Mouse (Mus musculus): Measurements from ENCODE around the gene Lsm12.

The Lsm12 gene

GRCm38 (mm10) chr11:102184646-102185495, at the start of gene Lsm12:
Gene Lsm12, minus strand, starts transcription at chr11:102185296.
- peak; percentile 75 for DNase-seq (ENCODE audit: low read depth, low spot score)

GRCm38 (mm10) chr11:102230006-102230741, 45.1 kb upstream of the Lsm12 start, which contains the start of gene Hdac5:
Gene Hdac5, minus strand, starts transcription at chr11:102230166.
- DNase-seq (ENCODE audit: low read depth, low spot score), result peak; percentile 97

- no peak for DNase-seq (ENCODE audit: low read depth, low spot score)
Measured at GRCm38 (mm10) chr11:102229331-102229953, 44.3 kb upstream of the Lsm12 start.

- no peak for DNase-seq (ENCODE audit: low read depth, low spot score)
Measured at GRCm38 (mm10) chr11:102228646-102229268, 43.7 kb upstream of the Lsm12 start.

- DNase-seq (ENCODE audit: low read depth, low spot score), result no peak
Measured at GRCm38 (mm10) chr11:102228191-102228545, 43.1 kb upstream of the Lsm12 start.

DNA sequence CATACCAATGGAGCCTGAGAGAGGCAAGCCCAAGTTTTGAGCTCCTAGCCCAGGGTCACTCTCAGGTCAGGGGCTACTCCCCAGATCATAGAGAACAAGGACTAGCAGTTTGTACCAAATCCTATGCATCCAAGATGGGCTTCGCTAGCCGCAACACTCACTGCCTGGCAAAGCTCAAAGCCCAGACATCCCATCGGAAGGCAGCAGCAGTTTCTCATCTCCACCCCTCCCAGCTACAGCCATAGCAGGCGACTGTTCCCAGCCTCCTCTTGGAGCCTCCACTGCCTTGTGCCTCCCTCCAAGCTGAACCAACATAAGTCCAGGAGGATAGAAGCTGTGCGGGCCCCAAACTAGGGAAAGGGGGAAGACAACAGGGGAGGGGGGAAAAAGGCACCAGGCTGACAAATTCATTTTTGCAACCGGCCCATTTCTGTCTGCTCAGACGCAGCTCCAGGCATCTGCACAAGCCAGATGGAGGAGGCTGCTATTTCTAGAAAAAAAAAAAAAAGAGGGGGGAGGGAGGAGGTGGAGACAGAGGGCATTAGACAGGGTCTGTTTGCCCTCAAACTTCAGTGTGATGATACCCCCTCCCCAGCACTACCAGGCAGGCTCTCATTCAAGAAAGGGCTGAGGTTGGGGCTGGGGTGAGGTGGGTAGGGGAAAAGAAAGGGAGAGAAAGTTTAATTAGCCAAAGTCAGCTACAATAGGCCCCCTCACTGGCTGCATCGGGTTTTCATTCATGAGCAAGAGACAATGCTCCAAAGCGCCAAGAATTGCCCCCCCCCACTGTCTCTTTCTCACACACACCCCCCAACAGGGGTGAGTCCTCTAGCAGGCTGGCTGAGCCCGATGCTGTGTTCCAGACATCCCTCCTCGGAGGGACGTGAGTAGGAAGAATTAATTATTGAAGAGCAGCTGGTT, 42.4 kb upstream of the Lsm12 start:
- DNase-seq (ENCODE audit: low read depth, low spot score), result no peak

DNA sequence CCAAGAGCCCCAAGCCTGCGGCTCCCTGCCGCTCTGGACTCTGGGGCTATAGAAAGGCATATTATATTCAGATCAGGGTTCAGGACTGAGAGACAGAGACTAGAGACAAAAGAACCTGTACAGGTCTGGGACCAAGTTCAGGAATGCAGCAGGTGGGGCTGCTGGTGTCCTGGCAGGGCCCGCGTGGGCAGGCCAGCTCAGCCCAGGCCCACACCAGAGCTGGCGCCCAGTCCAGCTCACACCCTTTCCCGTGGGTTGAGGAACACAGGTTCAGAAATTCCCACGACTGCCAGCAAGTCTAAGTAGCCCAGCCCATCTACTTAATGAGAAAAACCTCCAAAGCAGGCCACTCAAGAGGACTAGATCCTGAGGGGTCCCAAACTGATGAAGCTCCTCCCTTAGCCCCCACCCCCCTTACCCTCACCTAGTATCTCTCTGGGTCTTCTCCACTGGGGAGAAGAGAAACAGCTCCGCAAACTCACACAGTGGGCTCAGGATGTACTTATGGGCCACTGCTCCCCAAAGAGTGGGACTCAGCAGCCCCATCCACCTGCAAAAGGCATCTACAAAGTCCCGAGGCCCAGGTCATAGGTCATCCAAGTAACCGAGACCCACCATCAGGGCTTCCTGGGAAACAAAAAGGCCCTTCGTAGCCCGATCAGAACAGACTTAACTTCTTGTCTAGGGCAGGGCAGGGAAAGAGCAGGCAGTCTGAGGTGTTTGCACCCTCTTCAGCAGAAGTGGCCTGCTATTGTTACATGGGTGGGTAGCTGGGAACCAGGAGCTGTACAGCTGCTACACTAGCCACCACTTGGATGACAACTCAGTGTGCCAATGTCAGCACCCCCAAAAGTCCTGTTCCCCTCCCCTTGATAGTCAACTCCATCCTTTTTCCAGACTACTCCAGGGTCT, 41.2 kb upstream of the Lsm12 start:
- DNase-seq (ENCODE audit: low read depth, low spot score), result no peak

DNA sequence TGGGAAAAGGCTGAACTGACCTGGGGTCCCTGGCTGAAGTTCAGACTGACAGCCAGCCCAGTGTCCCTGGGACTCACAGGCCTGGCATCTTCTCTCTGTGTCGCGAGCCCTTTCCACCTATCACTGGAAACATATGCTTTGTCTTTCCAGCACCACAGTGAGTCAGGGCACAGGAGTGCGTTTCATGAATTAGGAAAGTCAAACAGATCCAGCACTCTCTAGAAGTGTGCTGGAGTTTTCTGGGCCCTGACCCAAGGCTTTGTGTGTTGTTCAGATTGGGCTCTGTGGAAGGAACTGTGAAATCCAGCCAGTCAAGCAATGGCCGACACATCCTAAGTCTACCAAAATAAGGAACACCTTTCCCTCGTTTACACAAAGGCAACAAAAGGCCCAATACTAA, 40.1 kb upstream of the Lsm12 start:
- DNase-seq (ENCODE audit: low read depth, low spot score), result no peak

DNA sequence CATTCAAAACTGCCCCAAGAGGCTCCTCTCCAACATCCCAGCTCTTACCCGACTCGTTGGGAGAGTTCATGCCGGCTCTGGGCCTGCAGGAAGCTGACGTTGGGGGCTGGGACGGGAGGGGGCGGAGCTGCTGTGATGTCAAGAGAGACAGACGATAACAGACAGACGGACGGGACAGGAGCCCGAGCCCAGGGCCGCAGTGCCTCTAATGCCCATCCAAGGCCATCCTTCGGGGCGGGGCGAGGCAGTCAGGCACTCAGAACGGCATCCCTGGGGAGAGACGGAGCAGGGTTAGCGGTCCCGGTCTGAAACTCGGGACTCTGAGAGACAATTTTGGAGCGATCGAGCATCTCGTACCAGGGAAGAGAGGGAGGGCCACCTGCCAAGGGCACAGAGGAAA, 39.6 kb upstream of the Lsm12 start:
- DNase-seq (ENCODE audit: low read depth, low spot score), result no peak

DNA sequence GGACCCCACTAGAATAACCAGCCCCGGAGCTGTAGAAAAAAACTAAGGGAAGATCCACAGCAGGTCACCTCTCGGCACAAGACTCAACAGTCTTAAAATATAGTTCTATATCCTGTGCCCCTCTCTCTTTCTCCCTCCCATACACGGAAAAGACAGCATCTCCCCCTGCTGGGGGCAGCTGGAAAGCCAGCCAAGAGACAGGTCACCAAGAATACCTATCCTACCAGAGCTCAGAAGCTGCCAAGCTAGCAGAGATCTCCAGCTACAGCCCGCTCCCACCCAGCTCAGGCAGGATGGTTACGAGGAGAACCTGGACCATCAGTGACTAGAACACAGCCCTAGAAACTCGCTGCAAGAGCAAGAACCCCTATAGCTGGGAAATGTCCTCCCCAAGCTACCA, 38.1 kb upstream of the Lsm12 start:
- no peak for DNase-seq (ENCODE audit: low read depth, low spot score)

DNA sequence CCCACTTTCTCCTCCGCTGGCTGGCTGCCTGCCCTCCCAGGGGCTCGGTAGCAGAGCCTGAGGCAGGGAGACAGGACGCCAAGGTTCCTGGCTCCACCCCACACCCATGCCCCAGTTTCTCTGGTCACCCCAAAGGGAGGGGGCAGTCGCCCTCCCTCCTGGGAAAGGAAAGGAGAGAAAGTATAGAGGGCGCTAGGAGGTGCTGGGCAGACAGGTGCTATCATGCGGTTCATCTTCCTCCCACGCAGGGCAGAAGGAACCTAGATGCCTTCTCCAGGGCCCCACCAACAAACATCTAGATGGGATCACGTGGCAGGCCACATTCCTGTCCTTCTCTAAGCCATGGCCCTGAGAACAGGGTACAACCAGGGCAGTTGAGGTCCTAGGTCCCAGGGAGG, 36.9 kb upstream of the Lsm12 start:
- no peak for DNase-seq (ENCODE audit: low read depth, low spot score)

GRCm38 (mm10) chr11:102221243-102221953, 36.3 kb upstream of the Lsm12 start:
- DNase-seq (ENCODE audit: low read depth, low spot score), result no peak

DNA sequence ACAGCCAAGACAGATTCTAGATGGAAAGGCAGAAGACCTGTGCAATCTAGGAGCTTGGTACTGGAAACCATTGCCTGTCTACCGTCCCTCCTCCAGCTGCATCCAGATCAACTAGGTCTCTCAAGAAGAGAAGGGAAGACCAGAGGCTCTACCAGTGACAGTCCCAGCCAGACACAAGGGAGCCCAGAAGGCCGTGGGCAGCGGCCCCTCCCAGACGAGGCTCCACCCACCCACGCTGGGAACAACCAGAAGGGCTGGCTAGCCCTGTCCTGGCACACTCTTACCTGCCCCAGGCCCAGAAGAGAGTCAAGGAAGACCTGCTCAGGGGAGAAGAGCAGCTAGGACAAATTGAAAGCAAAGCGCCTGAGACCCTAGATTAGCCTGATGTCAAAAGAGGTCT, 35.4 kb upstream of the Lsm12 start:
- DNase-seq (ENCODE audit: low read depth, low spot score), result no peak

- DNase-seq (ENCODE audit: low read depth, low spot score), result no peak
Measured at GRCm38 (mm10) chr11:102219994-102220346, 34.9 kb upstream of the Lsm12 start.

DNA sequence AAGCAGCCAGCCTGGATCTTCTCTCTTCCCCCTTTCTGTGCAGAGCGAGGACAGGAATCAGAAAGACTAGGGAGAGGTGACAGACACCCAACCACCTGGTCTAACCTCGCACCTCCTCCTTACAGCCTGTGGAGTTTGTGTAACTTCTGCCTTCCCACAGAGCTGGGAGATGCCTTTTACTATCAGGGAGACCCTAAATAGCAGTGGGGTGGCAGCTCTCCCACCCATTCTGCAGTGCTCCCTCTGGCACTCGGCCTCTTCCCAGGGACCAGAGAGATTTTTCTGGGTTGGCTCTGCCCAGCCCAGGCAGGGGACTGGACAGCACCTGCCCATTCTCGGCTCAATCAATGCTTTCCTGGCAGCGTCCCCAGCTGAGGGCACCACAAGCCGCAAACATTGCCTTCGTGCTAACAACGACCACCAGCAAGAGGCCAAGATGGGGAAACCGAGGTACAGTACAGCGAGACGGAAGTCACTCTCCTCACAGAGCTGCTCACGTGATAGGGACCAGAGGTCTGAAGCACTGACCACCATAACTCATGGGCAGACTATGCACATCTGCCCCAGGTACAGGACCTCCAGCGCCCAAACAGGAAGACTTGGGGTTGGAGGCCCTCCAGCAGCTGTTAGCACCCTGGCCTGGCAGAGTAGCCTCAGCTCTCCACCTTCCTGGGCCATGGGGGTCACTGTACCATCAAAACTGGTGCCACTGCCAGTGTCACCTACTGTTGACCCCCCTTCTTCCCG, 34.3 kb upstream of the Lsm12 start:
- DNase-seq (ENCODE audit: low read depth, low spot score), result peak; percentile 77

DNA sequence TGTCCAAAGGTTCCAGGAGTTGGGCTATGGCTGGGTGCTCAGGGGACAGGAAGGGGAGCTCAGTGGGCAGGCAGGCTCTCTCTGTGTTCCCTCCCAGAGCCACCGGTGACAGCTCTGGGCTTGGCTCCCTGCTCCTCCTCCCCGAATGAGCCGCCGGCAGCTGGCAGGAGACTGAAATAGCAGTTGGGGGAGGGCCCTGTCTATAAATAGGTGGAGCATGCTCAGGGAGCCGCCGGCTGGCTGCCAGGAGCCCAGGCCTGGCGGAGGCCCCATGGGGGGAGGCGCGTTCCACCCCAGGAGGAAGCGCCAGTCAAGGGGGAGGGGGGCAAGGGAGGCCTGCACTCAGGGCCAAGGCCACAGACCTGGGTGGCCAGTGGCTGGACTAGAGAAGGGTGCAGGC, 33.7 kb upstream of the Lsm12 start:
- peak; percentile 93 for DNase-seq (ENCODE audit: low read depth, low spot score)

GRCm38 (mm10) chr11:102217876-102218430, 32.9 kb upstream of the Lsm12 start:
- DNase-seq (ENCODE audit: low read depth, low spot score), result no peak

- DNase-seq (ENCODE audit: low read depth, low spot score), result no peak
Measured at GRCm38 (mm10) chr11:102217396-102217795, 32.3 kb upstream of the Lsm12 start.

Data from telencephalon, adult 2 months (tissue).